In the genomic region with DNA sequence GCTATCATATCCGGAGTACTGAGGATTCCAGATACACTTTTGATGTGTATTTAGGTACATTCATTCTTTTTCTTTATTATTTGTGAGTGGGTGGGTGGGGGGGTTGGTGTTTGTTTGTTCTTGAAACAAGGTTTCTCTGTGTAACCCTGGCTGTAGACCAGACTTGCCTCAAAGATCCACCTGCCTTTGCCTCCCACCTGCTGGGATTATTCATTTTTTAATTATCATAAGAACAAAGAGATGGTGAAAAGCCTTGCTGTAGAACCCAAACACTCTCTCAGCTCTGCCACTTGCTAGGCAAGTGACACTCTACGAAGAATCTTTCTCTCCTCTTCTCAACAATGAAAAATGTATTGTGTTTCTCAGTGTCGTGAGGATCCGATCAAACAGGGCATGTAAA, we compare ENCODE assay signal across 30 mouse cellular contexts.
"Had no signal": no experiment of that assay in that cellular context is flagged by ENCODE, and none has a peak within 500 bp of the region (broad histone marks: within the 10 kb centered on the region; RNA-seq: fewer than 3 reads in every experiment).

No protein-coding gene starts in this region.

- H3K27ac ChIP-seq: heart, embryonic 13.5 days; heart, embryonic 15.5 days; hindbrain, embryonic 10.5 days; hindbrain, embryonic 12.5 days; hindbrain, embryonic 13.5 days; hindbrain, embryonic 14.5 days; hindbrain, embryonic 15.5 days; hindbrain, postnatal 0 days; intestine, embryonic 15.5 days; kidney, embryonic 15.5 days; kidney, postnatal 0 days; layer of hippocampus, adult 2 months; left cerebral cortex, adult 2 months had no signal

- H3K27me3 ChIP-seq: heart, embryonic 12.5 days; heart, embryonic 13.5 days; heart, embryonic 15.5 days; hindbrain, embryonic 12.5 days; hindbrain, embryonic 13.5 days; hindbrain, embryonic 15.5 days; intestine, embryonic 15.5 days; kidney, embryonic 15.5 days had no signal

- DNase-seq: heart, postnatal 10 days; heart, postnatal 14 days; heart, postnatal 36 days; heart, postnatal 4 days; kidney, adult 11 months; kidney, adult 18-20 months; kidney, adult 2 months; kidney, adult 8-10 months; kidney, adult 9 months; kidney, postnatal 10 days; kidney, postnatal 14 days; kidney, postnatal 25 days; kidney, postnatal 36 days; kidney, postnatal 4 days; layer of hippocampus, adult 9-11 months; layer of hippocampus, postnatal 36 days had no signal

- H3K4me1 ChIP-seq: hindbrain, embryonic 10.5 days; hindbrain, embryonic 12.5 days; hindbrain, embryonic 13.5 days; hindbrain, embryonic 15.5 days; intestine, embryonic 15.5 days; kidney, embryonic 15.5 days had no signal

- H3K4me3 ChIP-seq: heart, embryonic 12.5 days; heart, embryonic 13.5 days; heart, embryonic 15.5 days; hindbrain, embryonic 10.5 days; hindbrain, embryonic 12.5 days; hindbrain, embryonic 13.5 days; hindbrain, embryonic 15.5 days; intestine, embryonic 15.5 days; kidney, embryonic 15.5 days; layer of hippocampus, adult 2 months; left cerebral cortex, adult 2 months had no signal
